Mouse (Mus musculus): Measurements from ENCODE around the gene Ddx39b.

DNA sequence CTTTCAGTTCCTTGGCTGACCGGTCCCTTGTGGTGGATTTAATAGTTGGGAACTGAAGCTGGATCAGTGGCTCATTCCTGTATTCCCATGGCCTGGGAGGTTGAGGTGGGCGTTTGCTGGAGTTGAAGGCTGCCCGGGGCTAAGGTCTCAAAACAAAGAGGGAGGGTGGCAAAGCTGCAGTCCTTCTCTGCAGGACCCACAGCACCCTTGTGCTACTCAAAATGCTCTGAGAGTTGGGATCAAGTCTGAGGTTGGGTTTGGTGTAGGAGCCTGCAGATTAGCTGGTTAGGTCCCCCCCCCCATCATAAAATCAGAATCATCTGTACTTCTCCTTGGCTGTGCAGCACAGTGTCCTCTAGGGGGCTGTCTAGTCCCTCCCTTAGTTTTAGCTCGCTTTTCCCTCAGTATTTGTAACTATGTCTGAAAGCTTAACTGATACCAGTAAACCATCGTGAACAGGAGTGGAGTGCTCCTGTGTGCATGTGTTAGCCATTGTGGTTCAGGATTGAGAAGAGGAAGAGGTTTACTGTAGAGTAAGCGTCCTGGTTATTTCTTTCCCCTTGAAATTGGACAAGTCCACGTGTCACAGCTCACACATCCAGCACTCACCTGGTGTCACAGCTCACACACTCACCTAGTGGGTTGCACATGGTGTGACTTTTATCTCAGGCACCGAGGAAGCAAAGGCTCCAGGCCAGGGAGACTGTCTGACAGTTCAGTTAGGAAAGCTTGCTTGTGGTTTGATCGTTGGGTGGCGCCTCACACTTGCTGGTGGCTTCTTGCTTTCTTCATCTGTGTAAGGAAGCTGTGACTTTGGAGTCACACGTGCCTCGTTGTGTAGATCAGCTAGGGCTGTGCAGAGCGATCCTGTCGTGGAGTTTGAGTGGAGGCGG, 4.4 kb downstream of the Ddx39b start:
- no peak for TF ChIP-seq ELF1 (IDR thresholded peaks at IDR 0.05; ENCODE audit: low read depth, low read length)
- TF ChIP-seq CTCF (conservative IDR thresholded peaks at IDR 0.05 in 1 of 2, IDR thresholded peaks at IDR 0.05 in 1 of 2; ENCODE audit: low read depth in 2 of 2, low read length in 2 of 2) = peak; percentile 40 to 62; a peak in 2 of 4 replicates
- TF ChIP-seq E2F4 (IDR thresholded peaks at IDR 0.05; ENCODE audit: insufficient replicate concordance, low read depth, low read length) = no peak

Data from CH12.LX (cell line).